Mouse (Mus musculus) B cell, adult (primary cell): ENCODE data around the gene Gm9745. TPM values are rescaled to one million over a fixed set of nuclear protein-coding genes. Genes with fewer than 3 reads are reported as not detected.

Source experiments
- total RNA-seq: library from RNA; stranded (reverse); gene quantifications from 4 replicates; pipeline ENCODE4 v1.2.4, GENCODE M21; 2023; ENCODE audit not compliant: inconsistent age

Gm9745 gene
- not detected in 4 replicates for total RNA-seq

DNA sequence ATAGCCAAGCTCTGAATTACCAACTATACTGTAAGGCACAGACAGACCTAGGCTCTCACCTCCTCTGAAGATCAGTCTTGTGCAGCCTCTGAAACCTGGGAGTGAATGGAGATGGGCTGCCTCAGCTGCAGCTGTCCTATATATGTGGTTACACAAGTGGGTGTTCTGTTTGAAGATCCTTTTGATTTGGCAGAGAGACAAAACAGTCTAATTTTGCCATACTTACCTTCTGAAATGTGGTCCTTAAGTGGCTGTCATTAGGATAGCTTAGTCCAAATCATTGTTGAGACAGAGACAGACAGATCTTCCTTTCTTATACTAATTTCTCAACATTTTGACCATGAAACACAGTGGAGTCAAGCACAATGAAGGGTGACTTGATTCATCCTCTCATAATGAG lies at the start of gene Gm9745:
Gene Gm9745 (minus strand): TSS at position 101 of the 400 bp plus-strand sequence.

DNA sequence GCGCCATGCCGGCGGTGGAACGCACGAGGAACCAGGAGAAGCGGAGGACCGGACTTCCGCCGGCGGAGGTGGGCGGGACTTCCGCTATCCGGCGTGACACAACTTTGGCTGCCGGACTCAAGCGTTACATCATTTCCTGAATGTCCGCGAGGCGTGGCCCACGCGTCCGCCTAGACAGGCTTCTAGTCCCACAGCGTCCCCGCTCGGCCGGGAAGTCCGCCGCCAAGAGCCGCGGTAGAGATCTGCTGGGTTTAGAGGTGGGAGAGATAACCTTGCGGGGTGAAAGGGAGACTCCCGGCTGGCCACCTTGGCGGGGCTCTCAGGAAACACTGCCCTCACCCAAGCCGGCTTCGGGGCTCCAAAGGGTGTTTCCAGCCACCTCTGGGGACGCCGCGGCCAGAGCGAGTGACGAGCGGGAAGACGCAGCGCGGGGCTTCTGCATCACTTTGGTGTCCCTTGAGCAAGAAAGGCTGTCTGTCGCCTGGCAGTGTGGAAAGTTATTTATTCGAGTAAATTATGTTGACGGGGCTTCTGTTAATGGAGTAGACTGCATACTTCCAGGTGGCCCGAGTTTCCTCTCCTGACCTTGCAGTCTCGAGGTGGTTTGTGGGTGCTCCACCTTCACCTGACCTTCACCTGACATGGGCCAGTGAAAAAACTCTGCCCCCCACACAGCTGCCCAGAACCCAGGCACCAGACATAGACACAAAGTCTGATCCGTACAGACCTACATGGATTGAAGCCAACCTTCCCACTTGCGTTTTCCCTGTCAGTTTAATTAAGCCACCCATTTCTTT lies 48.2 kb upstream of the Gm9745 start, which contains the start of gene Gtpbp4:
Gene Gtpbp4 (minus strand): TSS at position 94 of the 797 bp plus-strand sequence.

DNA sequence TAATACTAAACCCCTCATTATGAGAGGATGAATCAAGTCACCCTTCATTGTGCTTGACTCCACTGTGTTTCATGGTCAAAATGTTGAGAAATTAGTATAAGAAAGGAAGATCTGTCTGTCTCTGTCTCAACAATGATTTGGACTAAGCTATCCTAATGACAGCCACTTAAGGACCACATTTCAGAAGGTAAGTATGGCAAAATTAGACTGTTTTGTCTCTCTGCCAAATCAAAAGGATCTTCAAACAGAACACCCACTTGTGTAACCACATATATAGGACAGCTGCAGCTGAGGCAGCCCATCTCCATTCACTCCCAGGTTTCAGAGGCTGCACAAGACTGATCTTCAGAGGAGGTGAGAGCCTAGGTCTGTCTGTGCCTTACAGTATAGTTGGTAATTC lies 4.5 kb upstream of the Gm9745 start, which contains the start of gene Idi2:
Gene Idi2 (plus strand): TSS at position 301 of the 400 bp plus-strand sequence.

Other genes with a start within 250 kb of the Gm9745 start
- 45.2 to 55.9 TPM (median 46.3 TPM) in 4 replicates for gene Wdr37, start 76.3 kb downstream of the Gm9745 start, total RNA-seq
- gene Idi1, start 62.7 kb downstream of the Gm9745 start, total RNA-seq: 12.9 to 15.2 TPM (median 13.7 TPM) in 4 replicates
- gene Idi2, start 4.6 kb upstream of the Gm9745 start, total RNA-seq: not detected in 4 replicates
- gene Gtpbp4, start 47.9 kb upstream of the Gm9745 start, total RNA-seq: 89.0 to 108 TPM (median 108 TPM) in 4 replicates
- 63.6 to 76.2 TPM (median 71.3 TPM) in 4 replicates for gene Larp4b, start 145.7 kb upstream of the Gm9745 start, total RNA-seq